Mouse (Mus musculus): ENCODE measurements around the gene Lrrc4b. TPM values are rescaled to one million over a fixed set of nuclear protein-coding genes. Genes with fewer than 3 reads are reported as not detected.
A peak's percentile ranks its signal among the peaks of the same experiment; 100 is the strongest.

The Lrrc4b gene
- total RNA-seq, 1 experiment from 2014 or later = 5.8 TPM

DNA sequence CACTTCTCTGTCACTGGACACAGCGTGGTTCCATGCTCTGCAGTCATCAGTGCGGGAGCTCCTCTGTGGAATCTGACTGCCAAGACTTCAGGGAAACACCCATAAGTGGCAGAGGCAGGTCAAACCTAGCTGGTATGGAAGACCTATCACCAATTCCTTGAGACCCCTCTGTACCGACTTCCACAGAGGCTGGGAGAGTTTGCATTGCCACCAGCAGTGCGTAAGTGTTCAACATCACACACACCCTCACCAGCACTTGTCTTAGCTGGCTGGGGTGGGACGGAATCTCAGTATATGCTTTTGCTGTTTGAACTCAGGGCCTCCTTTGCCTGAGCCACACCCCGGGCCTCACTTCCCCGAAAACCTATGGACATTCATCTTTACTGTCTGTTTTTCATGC lies 59.1 kb downstream of the Lrrc4b start:
- no peak for DNase-seq

DNA sequence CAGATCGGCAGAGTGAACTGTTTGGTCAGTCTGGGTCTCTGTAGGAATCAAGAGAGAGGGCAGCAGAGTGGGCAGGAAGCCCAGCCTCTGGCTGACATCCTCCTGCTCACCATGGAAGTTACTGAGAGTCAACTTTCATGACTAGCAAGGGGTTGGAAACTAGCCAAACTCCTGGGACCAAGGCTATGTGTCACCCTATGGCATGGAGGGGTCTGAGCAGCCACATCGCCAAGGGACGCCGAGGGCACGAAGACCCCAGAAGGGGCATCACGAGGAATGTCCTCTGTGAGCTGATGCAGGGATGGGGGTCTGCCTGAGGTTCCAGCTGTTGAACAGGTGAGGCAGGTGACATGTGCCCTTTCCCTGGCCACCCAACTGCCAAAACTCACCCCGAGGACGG lies 59.7 kb downstream of the Lrrc4b start:
- DNase-seq = no peak

DNA sequence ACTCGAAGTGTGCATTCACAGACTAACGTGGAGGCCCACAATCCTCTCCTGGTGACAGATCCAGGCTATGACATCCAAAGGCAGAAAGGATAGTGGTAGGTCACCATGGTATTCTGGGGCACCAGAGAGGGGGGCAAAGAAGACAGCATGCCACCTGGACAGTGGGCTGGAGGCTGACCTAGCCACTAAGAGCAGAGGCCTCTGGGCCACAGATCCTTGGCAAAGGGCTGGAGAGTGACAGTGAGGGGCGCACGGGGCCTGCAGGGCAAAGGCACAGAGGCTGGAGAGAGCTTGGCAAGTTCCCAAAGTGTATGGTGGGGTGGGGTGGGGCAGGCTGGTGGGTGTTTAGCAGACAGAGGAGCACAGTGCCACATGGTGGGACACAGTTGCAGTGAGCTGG lies 61.5 kb downstream of the Lrrc4b start:
- DNase-seq = no peak

DNA sequence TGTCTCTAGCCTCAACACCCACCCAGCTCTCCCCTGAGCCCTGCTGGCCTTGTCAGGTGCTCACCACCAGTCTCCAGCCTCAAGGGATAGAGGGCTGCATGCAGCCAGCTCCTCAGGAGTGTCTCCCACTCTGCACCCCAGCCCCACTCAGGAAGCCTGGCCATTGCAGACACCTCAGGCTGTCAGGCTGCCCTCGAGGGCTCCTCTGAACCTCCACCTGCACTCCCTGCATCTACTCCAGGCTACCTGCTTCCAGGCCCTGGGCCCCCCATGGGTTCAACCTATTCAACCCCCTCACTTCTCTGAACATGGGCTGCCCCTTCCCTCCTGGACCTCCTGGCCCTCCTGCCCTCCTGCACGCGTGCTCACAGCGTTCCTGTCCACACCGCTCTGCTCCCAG lies 62.6 kb downstream of the Lrrc4b start:
- DNase-seq = no peak

DNA sequence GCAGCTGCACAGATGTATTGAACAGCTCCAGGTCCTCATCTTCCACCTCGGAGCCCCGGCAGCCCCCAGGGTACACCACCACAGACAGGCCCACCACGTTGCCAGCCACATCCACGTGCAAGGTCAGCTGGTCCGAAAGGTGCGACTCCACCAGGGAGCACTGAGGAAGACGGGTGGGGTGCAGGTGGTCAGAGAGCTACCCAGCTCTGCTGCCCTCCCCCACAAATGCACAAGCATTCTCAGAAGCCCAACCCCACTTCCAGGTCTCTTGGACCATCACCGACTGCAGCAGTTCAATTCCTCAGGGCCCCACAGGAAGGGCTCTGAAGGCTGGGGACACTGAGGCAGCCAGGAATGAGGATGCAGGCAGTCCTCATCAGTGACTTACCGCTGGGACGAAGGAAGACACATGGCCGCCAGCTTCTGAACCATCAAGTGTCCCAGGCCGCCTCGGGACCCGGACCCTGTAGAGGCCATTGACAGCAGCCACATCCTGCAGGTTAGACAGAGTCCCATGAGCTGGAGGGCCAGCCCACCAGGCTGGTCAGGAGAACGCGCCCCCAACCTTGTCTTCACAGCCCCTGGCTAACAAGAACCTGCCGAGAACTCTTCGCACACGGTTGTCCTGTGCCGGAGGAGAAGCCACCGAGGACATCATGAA lies 63.5 kb downstream of the Lrrc4b start:
- DNase-seq = no peak

DNA sequence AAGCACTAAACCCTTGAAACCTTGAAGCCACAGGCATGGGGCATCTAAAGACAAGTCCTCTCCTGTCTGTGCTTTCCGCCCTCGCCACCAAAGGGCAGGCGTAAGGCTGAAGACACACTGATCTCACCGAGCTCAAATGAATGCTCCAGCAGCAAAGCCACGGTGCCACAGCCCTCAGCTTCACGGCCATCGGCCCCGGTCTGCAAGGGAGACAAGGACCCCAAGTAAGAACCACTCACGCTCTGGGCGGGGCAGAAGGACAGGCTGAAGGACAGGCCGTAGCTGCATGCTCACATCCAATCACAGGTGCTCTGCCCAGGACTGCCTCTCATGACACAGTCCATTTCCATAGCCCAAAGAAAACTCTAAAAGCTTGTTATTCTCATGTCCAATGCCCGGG lies 65.9 kb downstream of the Lrrc4b start:
- DNase-seq = no peak

DNA sequence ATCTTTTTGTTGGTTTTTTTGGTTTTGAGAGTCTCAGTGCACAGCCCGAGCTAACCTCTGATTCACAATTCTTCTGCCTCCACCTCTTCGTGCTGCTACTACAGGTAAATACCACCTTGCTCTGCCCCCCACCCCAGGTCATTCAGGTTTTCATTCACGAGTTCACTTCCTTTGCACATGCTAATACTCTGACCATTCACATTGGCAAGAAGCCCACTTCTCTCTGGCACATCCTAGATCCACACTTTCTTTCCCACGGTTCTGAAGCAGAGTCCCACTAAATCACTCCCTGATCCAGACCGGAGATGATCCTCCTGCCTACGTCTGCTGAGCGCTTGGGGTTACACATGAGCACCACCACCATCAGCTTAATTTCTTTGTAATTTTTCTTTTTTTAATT lies 66.3 kb downstream of the Lrrc4b start:
- no peak for DNase-seq

DNA sequence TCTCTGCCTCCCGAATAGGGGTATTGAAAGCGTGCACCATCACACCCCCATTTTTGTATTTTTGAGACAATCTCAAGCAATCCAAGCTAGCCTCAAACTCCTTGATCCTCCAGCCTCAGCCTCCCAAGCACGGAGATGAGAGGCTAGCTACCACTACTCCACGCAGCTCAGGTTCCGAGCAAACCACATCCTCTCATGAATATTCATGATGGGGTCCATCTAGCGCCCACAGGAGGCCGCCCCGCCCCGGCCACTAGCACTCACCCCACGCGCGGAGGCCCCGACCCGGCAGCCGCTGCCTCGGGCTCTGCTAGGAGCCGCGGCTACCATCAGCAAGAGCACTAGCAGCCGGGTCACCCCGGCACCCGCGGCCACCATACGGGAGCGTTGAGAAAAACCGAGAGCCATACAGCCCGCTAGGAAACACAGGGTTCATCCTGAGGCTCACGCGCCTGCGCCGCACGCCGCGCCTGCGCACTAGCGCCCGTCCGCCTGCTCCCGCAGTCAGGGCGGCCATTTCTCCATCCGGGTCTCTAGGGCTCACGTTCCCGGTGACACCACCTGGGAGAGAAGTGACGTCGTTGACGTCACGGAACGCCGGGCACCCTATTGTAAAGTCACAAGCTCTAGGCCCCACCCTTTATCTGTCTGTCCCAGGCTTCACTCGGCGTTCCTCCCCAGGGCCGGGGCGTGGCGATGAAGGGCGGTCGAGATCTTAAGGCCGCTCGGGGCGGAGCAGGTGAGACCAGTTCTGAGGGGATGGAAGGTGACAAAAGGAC lies 67.4 kb downstream of the Lrrc4b start, which contains the start of the genes Emc10 and Fam71e1:
TSS of gene Emc10 (minus strand) at position 538 of the 779 bp plus-strand sequence.
TSS of gene Fam71e1 (plus strand) at position 590 of the 779 bp plus-strand sequence.
- peak; percentile 98 for DNase-seq

DNA sequence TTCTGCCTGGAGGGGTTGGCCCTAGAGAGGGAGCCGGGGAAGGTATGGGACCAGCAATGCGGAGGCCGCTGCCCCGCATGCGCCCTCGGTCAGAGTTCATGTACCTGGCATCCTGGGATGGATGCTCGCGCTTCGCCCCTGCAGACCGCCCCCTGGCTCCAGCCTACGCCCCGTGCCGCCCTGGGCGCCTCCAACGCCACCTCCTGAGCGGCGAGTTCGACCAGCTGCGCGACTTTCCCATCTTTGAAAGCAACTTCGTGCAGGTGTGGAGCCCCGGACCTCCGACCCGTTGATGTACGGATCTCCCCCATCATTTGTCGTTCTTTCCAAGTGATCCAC lies 67.9 kb downstream of the Lrrc4b start:
- DNase-seq = no peak

DNA sequence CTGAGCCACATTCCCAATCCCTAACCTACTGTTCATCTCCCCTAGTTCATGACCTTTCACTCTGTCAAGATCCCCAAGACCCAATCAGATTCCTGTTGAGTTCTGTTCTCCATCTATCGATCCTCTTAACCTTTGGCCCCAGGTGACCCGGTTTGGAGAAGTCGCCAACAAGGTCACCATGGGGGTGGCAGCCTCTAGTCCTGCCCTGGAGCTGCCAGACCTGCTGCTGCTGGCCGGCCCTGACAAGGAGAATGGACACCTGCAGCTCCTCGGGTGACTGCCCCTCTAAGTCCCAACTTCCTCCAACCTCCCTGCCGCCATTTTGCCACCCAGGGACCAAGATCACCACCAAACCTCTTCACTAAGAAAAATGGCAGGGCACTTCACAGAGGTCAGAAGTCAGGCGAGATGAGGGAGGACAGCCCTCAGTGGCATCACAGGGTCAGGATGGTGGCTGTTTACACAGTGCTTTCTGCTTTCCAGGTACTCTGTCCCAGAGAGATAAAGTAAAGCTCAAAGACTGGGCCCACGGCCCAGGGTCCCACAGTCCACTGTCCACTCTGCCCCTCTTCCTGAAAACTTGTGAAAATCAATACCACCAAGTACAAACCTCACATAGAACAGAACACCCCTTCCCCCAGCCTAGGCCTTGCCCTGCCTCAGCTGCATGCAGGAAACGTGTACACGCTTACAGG lies 68.7 kb downstream of the Lrrc4b start:
- no peak for DNase-seq

DNA sequence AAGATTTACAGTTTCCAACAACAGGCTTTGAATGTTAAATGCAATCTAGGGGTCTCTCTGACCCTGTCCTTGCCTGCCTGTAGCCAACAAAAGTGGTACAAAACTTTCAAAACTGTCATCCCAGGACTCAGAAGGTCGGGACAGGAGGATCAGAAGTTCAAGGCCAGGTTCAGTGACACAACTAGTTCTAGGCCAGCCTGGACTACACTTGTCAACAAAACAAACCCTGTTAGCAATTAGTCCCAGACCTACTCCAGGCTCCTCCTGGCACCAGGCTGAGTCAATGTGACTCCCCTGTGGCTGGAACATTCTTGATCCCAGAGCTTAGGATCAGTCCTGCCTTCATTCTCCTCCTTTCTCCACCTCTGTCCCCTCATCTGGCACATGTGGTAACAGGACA lies 70.1 kb downstream of the Lrrc4b start:
- DNase-seq = no peak

DNA sequence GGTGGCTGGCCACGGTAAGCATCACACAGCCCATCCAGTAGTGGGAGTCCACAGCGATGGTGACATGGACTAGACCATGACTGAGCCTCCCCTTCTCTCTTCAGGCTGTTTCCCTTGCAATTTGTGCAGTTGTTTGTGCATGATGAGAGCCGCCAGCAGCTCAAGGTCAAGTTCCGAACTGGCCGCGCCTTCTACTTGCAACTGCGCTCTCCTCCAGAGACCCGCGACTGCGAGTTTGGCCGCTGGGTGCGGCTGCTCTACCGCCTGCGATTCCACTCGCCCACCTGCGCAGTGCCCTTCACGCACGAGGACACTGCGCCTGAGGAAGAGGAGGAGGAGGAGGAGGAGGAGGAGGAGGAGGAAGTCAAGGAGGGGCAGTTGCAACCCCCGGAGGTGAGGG lies 71.2 kb downstream of the Lrrc4b start:
- no peak for DNase-seq

DNA sequence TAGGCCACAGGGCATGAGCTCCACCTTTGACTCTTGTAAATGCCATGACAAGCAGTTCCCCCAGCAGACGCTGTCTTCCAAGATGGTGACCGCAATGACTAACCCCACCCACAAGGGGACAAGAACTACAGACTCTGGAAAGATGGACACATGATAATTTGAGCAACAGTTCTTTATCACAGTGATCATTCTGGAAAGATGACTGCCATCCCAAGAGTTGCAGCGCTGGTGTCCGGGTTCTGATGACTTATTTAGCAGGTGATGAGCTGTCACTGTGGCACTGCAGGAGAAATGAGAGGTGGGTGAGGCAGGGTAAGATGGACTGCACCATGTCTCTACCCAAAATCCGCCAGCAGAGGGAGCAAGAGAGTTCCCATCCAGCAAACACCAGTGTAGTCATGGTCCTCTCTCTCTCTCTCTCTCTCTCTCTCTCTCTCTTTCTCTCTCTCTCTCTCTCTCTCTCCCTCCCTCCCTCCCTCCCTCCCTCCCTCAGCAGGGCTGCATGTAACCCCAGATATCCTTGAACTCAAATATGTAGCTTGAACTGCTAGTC lies 72.8 kb downstream of the Lrrc4b start:
- peak; percentile 68 for DNase-seq

DNA sequence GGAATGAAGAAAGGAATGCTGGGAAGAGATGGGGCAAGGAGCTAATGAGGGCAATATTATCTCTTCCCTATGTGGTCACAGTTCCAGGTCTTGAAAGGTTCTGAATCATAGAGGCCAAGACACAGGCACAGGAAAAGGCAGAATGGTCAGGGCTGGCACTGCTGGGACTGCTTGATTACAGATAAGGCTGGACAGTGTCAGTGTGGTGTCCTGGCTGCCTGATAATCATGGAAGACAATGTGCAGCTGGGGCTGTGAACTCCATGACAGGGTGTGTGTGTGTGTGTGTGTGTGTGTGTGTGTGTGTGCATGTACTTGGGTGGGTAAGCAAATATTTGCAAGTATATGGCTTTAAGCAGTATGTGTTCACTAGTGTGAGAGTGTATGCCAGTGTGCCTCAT lies 78.7 kb downstream of the Lrrc4b start:
- no peak for DNase-seq

Small RNA genes lying within 50 kb of the gene (microRNA-seq; reads per million reads assigned to microRNA genes)
- 0.69 to 2.1 reads per million in 2 experiments for gene Mir7052

Other genes starting within 250 kb of the Lrrc4b start
- not detected in 2 replicates for gene Klk1b24, start 240.8 kb upstream of the Lrrc4b start, total RNA-seq (2021)
- not detected in 2 replicates for gene Klk1b3, start 230.8 kb upstream of the Lrrc4b start, total RNA-seq (2021)
- gene Klk1b4, start 221.6 kb upstream of the Lrrc4b start, total RNA-seq (2021) = not detected in 2 replicates
- not detected in 2 replicates for gene Klk1b5, start 213.1 kb upstream of the Lrrc4b start, total RNA-seq (2021)
- gene Klk1, start 203.7 kb upstream of the Lrrc4b start, total RNA-seq (2021) = not detected in 2 replicates
- gene Gm36864, start 192.8 kb upstream of the Lrrc4b start, total RNA-seq (2021) = not detected in 2 replicates
- gene 1700028J19Rik, start 182.3 kb upstream of the Lrrc4b start, total RNA-seq (2021) = 0.70 and 1.6 TPM in 2 replicates
- gene 2410002F23Rik, start 182.3 kb upstream of the Lrrc4b start, total RNA-seq (2021) = 71.3 and 125 TPM in 2 replicates
- not detected in 2 replicates for gene Acp4, start 171.6 kb upstream of the Lrrc4b start, total RNA-seq (2021)
- not detected in 2 replicates for gene Gm15517, start 167.6 kb upstream of the Lrrc4b start, total RNA-seq (2021)
- gene Clec11a, start 122.1 kb upstream of the Lrrc4b start, total RNA-seq (2021) = 3.4 and 3.6 TPM in 2 replicates
- 8.5 and 10.4 TPM in 2 replicates for gene Shank1, start 118.8 kb upstream of the Lrrc4b start, total RNA-seq (2021)
- 4.1 and 5.7 TPM in 2 replicates for gene Syt3, start 44.9 kb upstream of the Lrrc4b start, total RNA-seq (2021)
- 2.3 TPM in 1 of 2 replicates, not detected in the other for gene 1700008O03Rik, start 43.2 kb upstream of the Lrrc4b start, total RNA-seq (2021)
- gene Aspdh, start 36.4 kb downstream of the Lrrc4b start, total RNA-seq (2021) = 0.61 and 1.9 TPM in 2 replicates
- gene Josd2, start 39.0 kb downstream of the Lrrc4b start, total RNA-seq (2021) = 43.9 and 49.2 TPM in 2 replicates
- 83.9 and 97.6 TPM in 2 replicates for gene Emc10, start 67.5 kb downstream of the Lrrc4b start, total RNA-seq (2021)
- gene Fam71e1, start 67.6 kb downstream of the Lrrc4b start, total RNA-seq (2021) = 12.3 and 17.5 TPM in 2 replicates
- gene Mybpc2, start 95.6 kb downstream of the Lrrc4b start, total RNA-seq (2021) = not detected in 2 replicates
- gene Spib, start 103.1 kb downstream of the Lrrc4b start, total RNA-seq (2021) = 0.43 TPM in 1 of 2 replicates, not detected in the other
- 14.2 and 22.6 TPM in 2 replicates for gene Pold1, start 119.8 kb downstream of the Lrrc4b start, total RNA-seq (2021)
- 133 and 140 TPM in 2 replicates for gene Nr1h2, start 124.9 kb downstream of the Lrrc4b start, total RNA-seq (2021)
- gene Napsa, start 143.4 kb downstream of the Lrrc4b start, total RNA-seq (2021) = 0.88 TPM in 1 of 2 replicates, not detected in the other
- 5.9 and 6.0 TPM in 2 replicates for gene Kcnc3, start 161.6 kb downstream of the Lrrc4b start, total RNA-seq (2021)
- gene Myh14, start 241.8 kb downstream of the Lrrc4b start, total RNA-seq (2021) = 2.8 and 4.3 TPM in 2 replicates

All from adrenal gland, postnatal 25 days (tissue).